Mouse (Mus musculus) MEL (cell line): Measurements from ENCODE around the gene Rpl31. TPM values are rescaled to one million over a fixed set of nuclear protein-coding genes. Genes with fewer than 3 reads are reported as not detected.

ENCODE experiments used
- DNase-seq: peaks from one replicate; pipeline ENCODE4 v3.0.0; 2011; ENCODE audit warnings: low read depth, low spot score
- H3K27ac ChIP-seq: 2 replicates; pipeline ENCODE4 v1.5.1; 2012; ENCODE audit warnings: low read depth, mild to moderate bottlenecking, control low read depth, low read length, moderate library complexity; ENCODE audit not compliant: control insufficient read depth
- H3K27me3 ChIP-seq, 2 experiments: fragments of 150-350 bp in 1 of 2; sonication (generic) in 1 of 2; 2 replicates each; pipeline ENCODE4 v1.6.1; 2012; ENCODE audit warnings: low read length in 2 of 2, mild to moderate bottlenecking in 2 of 2, improper control_type of control experiment in 1 of 2, moderate library complexity in 1 of 2; ENCODE audit not compliant: insufficient read depth in 2 of 2, control insufficient read depth in 1 of 2
- H3K36me3 ChIP-seq, 2 experiments: 2 replicates each; pipeline ENCODE4 v1.6.1; 2012 to 2014; ENCODE audit warnings: low read length in 2 of 2, improper control_type of control experiment in 1 of 2, inconsistent platforms in 1 of 2, mild to moderate bottlenecking in 1 of 2; ENCODE audit not compliant: insufficient read depth in 2 of 2, control insufficient read depth in 1 of 2
- H3K4me1 ChIP-seq, 2 experiments: fragments of 150-350 bp in 1 of 2; sonication (generic) in 1 of 2; 2 replicates each; pipeline ENCODE4 v1.6.1; 2012; ENCODE audit warnings: low read length in 2 of 2, improper control_type of control experiment in 1 of 2, mild to moderate bottlenecking in 1 of 2; ENCODE audit not compliant: insufficient read depth in 2 of 2, control insufficient read depth in 1 of 2
- H3K4me3 ChIP-seq, 2 experiments: fragments of 150-350 bp in 1 of 2; sonication (generic) in 1 of 2; 2 replicates each; pipeline ENCODE4 v1.5.1; 2012; ENCODE audit warnings: low read depth in 2 of 2, low read length in 2 of 2, mild to moderate bottlenecking in 2 of 2, moderate library complexity in 2 of 2, control low read depth in 1 of 2, improper control_type of control experiment in 1 of 2; ENCODE audit not compliant: control insufficient read depth in 1 of 2, insufficient read depth in 1 of 2
- H3K79me2 ChIP-seq: 2 replicates; pipeline ENCODE4 v1.6.1; 2012; ENCODE audit warnings: mild to moderate bottlenecking, low read length, moderate library complexity; ENCODE audit not compliant: control insufficient read depth, poor library complexity, insufficient read depth
- H3K9ac ChIP-seq: 2 replicates; pipeline ENCODE4 v1.6.1; 2012; ENCODE audit warnings: low read depth, mild to moderate bottlenecking, control low read depth, low read length, moderate library complexity; ENCODE audit not compliant: control insufficient read depth, poor library complexity, severe bottlenecking
- H3K9me3 ChIP-seq: fragments of 150-350 bp; sonication (generic); replicated peaks from 2 replicates; pipeline ENCODE4 v1.6.1; 2012; ENCODE audit warnings: mild to moderate bottlenecking, low read length, improper control_type of control experiment, moderate library complexity; ENCODE audit not compliant: insufficient read depth
- CHD2 ChIP-seq: IDR thresholded peaks from 2 replicates; pipeline ENCODE4 v1.6.1; 2011; ENCODE audit warnings: low read length, improper control_type of control experiment
- ETS1 ChIP-seq: IDR thresholded peaks from 2 replicates; pipeline ENCODE4 v1.6.1; 2012; ENCODE audit warnings: low read depth, mild to moderate bottlenecking, inconsistent platforms, low read length, improper control_type of control experiment, moderate library complexity
- HCFC1 ChIP-seq: IDR thresholded peaks from 2 replicates; pipeline ENCODE4 v1.6.1; 2012; ENCODE audit warnings: low read depth, mild to moderate bottlenecking, inconsistent platforms, low read length, improper control_type of control experiment, moderate library complexity
- MAFK ChIP-seq: IDR thresholded peaks from 2 replicates; pipeline ENCODE4 v1.6.1; 2011; ENCODE audit warnings: low read depth, mild to moderate bottlenecking, low read length, improper control_type of control experiment, borderline replicate concordance
- MXI1 ChIP-seq: IDR thresholded peaks from 2 replicates; pipeline ENCODE4 v1.6.1; 2011; ENCODE audit warnings: mild to moderate bottlenecking, low read depth, low read length, improper control_type of control experiment
- MYB ChIP-seq: IDR thresholded peaks from 2 replicates; pipeline ENCODE4 v1.6.1; 2011; ENCODE audit warnings: mild to moderate bottlenecking, low read depth, low read length, improper control_type of control experiment
- POLR2A ChIP-seq, 2 experiments: IDR thresholded peaks; 2 replicates each; pipeline ENCODE4 v1.6.1; 2011 to 2012; ENCODE audit warnings: low read length in 2 of 2, mild to moderate bottlenecking in 2 of 2, control low read depth in 1 of 2, improper control_type of control experiment in 1 of 2, low read depth in 1 of 2, moderate library complexity in 1 of 2; ENCODE audit not compliant: control insufficient read depth in 1 of 2, insufficient read depth in 1 of 2, poor library complexity in 1 of 2
- POLR2AphosphoS2 ChIP-seq: IDR thresholded peaks from 2 replicates; pipeline ENCODE4 v1.6.1; 2011; ENCODE audit warnings: low read length, improper control_type of control experiment
- SMC3 ChIP-seq: IDR thresholded peaks from 2 replicates; pipeline ENCODE4 v1.6.1; 2011; ENCODE audit warnings: low read depth, low read length, improper control_type of control experiment
- TBP ChIP-seq: IDR thresholded peaks from 2 replicates; pipeline ENCODE4 v1.8.0; 2011; ENCODE audit warnings: low read depth, low read length, improper control_type of control experiment
- TCF12 ChIP-seq: IDR thresholded peaks from 2 replicates; pipeline ENCODE4 v1.6.1; 2014; ENCODE audit warnings: low read depth, mild to moderate bottlenecking, inconsistent platforms, low read length, improper control_type of control experiment, moderate library complexity
- ZC3H11A ChIP-seq: IDR thresholded peaks from 2 replicates; pipeline ENCODE4 v1.6.1; 2012; ENCODE audit warnings: low read depth, mild to moderate bottlenecking, inconsistent platforms, low read length, improper control_type of control experiment
- ZKSCAN1 ChIP-seq: IDR thresholded peaks from 2 replicates; pipeline ENCODE4 v1.6.1; 2012; ENCODE audit warnings: low read depth, mild to moderate bottlenecking, inconsistent platforms, low read length, improper control_type of control experiment, moderate library complexity
- ZMIZ1 ChIP-seq: IDR thresholded peaks from 2 replicates; pipeline ENCODE4 v1.6.1; 2012; ENCODE audit warnings: low read depth, mild to moderate bottlenecking, inconsistent platforms, low read length, improper control_type of control experiment, moderate library complexity
- polyA plus RNA-seq, 2 experiments: library from polyadenylated mRNA; stranded (reverse) in 1 of 2; unstranded in 1 of 2; fragments of >175 nt in 1 of 2; fragments of >200 nt in 1 of 2; gene quantifications; 2 replicates each; pipeline versions ENCODE4 v1.2.1 to v1.2.4; 2012; ENCODE audit warnings: low replicate concordance in 2 of 2, low read depth in 1 of 2; ENCODE audit not compliant: insufficient read length in 2 of 2, insufficient read depth in 1 of 2, missing spikeins in 1 of 2
- total RNA-seq: library from RNA; depleted of rRNA; stranded (reverse); fragments of 300-350 nt; gene quantifications from 2 replicates; pipeline ENCODE4 v1.2.3, GENCODE M21; 2012

Gene Rpl31
- total and polyA plus RNA-seq, 3 experiments = 848 to 2,111 TPM; not detected in 1

GRCm38 (mm10) chr1:39372220-39372843 is 4.7 kb downstream of the Rpl31 start:
- Histone ChIP-seq H3K4me1 (peaks cover 2 to 14% of the 10 kb centered on the region in 2 experiments; a peak in 1 of 4 replicates), H3K36me3 (peaks cover 24 to 26% of the 10 kb centered on the region in 2 experiments), H3K79me2 (peaks cover 25% of the 10 kb centered on the region), H3K27me3 (no peaks in the 10 kb centered on the region), H3K27ac (no peak overlapping the region), H3K9me3 (no peaks in the 10 kb centered on the region), H3K4me3 (no peak overlapping the region), H3K9ac (no peak overlapping the region)
- peak; percentile 34 for DNase-seq
- TF ChIP-seq HCFC1 (no peak), POLR2AphosphoS2 (peak; percentile 54), POLR2A (IDR thresholded peaks at IDR 0.05; ENCODE audit: control insufficient read depth in 1 of 2, insufficient read depth in 1 of 2, low read depth in 1 of 2, low read length in 2 of 2, poor library complexity in 1 of 2) (peak in 1 of 2 experiments; percentile 39; a peak in 1 of 4 replicates), ZMIZ1 (peak; percentile 59; the same call in 1 of the 2 replicates), MXI1 (no peak)

- Histone ChIP-seq H3K9me3 (no peaks in the 10 kb centered on the region), H3K36me3 (peaks cover 24 to 26% of the 10 kb centered on the region in 2 experiments), H3K9ac (no peak overlapping the region), H3K27me3 (no peaks in the 10 kb centered on the region), H3K4me3 (no peak overlapping the region), H3K4me1 (peaks cover 2 to 14% of the 10 kb centered on the region in 2 experiments; a peak in 1 of 4 replicates), H3K79me2 (peaks cover 19% of the 10 kb centered on the region), H3K27ac (0 out of 2 replicates have a peak overlapping the region, but pooled peaks have one; percentile 5)
- 0 out of 2 replicates have a peak, but pooled peaks have one; percentile 45 for TF ChIP-seq MYB
- TF ChIP-seq CHD2 = peak; percentile 27; the same call in 1 of the 2 replicates
- no peak for TF ChIP-seq ZKSCAN1
- TF ChIP-seq ZMIZ1 = peak; percentile 70
- TF ChIP-seq TCF12 = no peak
- TF ChIP-seq POLR2AphosphoS2 = peak; percentile 70
- TF ChIP-seq SMC3 = peak; percentile 23
- TF ChIP-seq ETS1 = no peak
- TF ChIP-seq POLR2A (IDR thresholded peaks at IDR 0.05; ENCODE audit: control insufficient read depth in 1 of 2, insufficient read depth in 1 of 2, low read depth in 1 of 2, low read length in 2 of 2, poor library complexity in 1 of 2) = peak in 1 of 2 experiments; percentile 68; a peak in 1 of 4 replicates
- no peak for TF ChIP-seq ZC3H11A
- no peak for TF ChIP-seq MAFK
- TF ChIP-seq TBP = no peak
- peak; percentile 55 for DNase-seq
Measured at GRCm38 (mm10) chr1:39373378-39373777, 5.7 kb downstream of the Rpl31 start.
